Mouse (Mus musculus): ENCODE measurements at regions not wholly inside any gene's neighbourhood (a gene's known extent, or its start where the extent isn't known, plus 50 kb on each side); places are given as distances from the start of the nearest gene placed in this dataset.
A peak's percentile ranks its signal among the peaks of the same experiment; 100 is the strongest.

GRCm38 (mm10) chr15:15582300-15582880 lies 1146.2 kb upstream of the Cdh9 start (continued):
- TF ChIP-seq ZC3H11A (IDR thresholded peaks at IDR 0.05; ENCODE audit: low read depth, low read length) = 0 out of 2 replicates have a peak, but pooled peaks have one; percentile 0
- TF ChIP-seq CHD1 (IDR thresholded peaks at IDR 0.05; ENCODE audit: low read depth, low read length) = no peak

- no peak for DNase-seq (ENCODE audit: low read depth, low spot score)
- Histone ChIP-seq H3K79me2 (ENCODE audit: control insufficient read depth, insufficient read depth, low read length, poor library complexity) (no peaks in the 10 kb centered on the region), H3K4me3 (ENCODE audit: control insufficient read depth in 1 of 2, insufficient read depth in 1 of 2, low read depth in 2 of 2, low read length in 2 of 2) (no peak overlapping the region), H3K36me3 (ENCODE audit: control insufficient read depth in 1 of 2, insufficient read depth in 2 of 2, low read length in 2 of 2) (no peaks in the 10 kb centered on the region), H3K9me3 (replicated peaks; ENCODE audit: insufficient read depth, low read length) (no peaks in the 10 kb centered on the region), H3K27me3 (ENCODE audit: control insufficient read depth in 1 of 2, insufficient read depth in 2 of 2, low read length in 2 of 2) (no peaks in the 10 kb centered on the region), H3K4me1 (ENCODE audit: control insufficient read depth in 1 of 2, insufficient read depth in 2 of 2, low read length in 2 of 2) (no peaks in the 10 kb centered on the region), H3K9ac (ENCODE audit: control insufficient read depth, low read depth, low read length, poor library complexity, severe bottlenecking) (no peak overlapping the region), H3K27ac (ENCODE audit: control insufficient read depth, low read depth, low read length) (no peak overlapping the region)
- TF ChIP-seq BHLHE40 (IDR thresholded peaks at IDR 0.05; ENCODE audit: borderline replicate concordance, low read depth, low read length) = no peak
- TF ChIP-seq ELF1 (IDR thresholded peaks at IDR 0.05; ENCODE audit: low read depth, low read length) = no peak
- no peak for TF ChIP-seq MYC (IDR thresholded peaks at IDR 0.05; ENCODE audit: low read depth, low read length)
- no peak for TF ChIP-seq NRF1 (IDR thresholded peaks at IDR 0.05; ENCODE audit: insufficient read depth, low read depth, low read length, poor library complexity, severe bottlenecking)
- TF ChIP-seq RAD21 (IDR thresholded peaks at IDR 0.05; ENCODE audit: low read depth, low read length) = no peak
- TF ChIP-seq TBP (IDR thresholded peaks at IDR 0.05; ENCODE audit: low read depth, low read length) = no peak
- no peak for TF ChIP-seq SIN3A (IDR thresholded peaks at IDR 0.05; ENCODE audit: low read length)
- TF ChIP-seq USF2 (IDR thresholded peaks at IDR 0.05; ENCODE audit: borderline replicate concordance in 1 of 2, insufficient read depth in 1 of 2, low read depth in 1 of 2, low read length in 2 of 2) = no peak
- TF ChIP-seq CHD1 (IDR thresholded peaks at IDR 0.05; ENCODE audit: low read depth, low read length) = no peak
- no peak for TF ChIP-seq MYB (IDR thresholded peaks at IDR 0.05; ENCODE audit: low read depth, low read length)
- TF ChIP-seq GATA1 (IDR thresholded peaks at IDR 0.05; ENCODE audit: low read depth, low read length) = no peak
- TF ChIP-seq RCOR1 (IDR thresholded peaks at IDR 0.05; ENCODE audit: low read depth, low read length) = no peak
Observed at GRCm38 (mm10) chr15:15617976-15618375, 1110.6 kb upstream of the Cdh9 start.

- Histone ChIP-seq H3K9ac (ENCODE audit: control insufficient read depth, low read depth, low read length, poor library complexity, severe bottlenecking) (no peak overlapping the region), H3K27me3 (ENCODE audit: control insufficient read depth in 1 of 2, insufficient read depth in 2 of 2, low read length in 2 of 2) (no peaks in the 10 kb centered on the region), H3K4me1 (ENCODE audit: control insufficient read depth in 1 of 2, insufficient read depth in 2 of 2, low read length in 2 of 2) (no peaks in the 10 kb centered on the region), H3K9me3 (replicated peaks; ENCODE audit: insufficient read depth, low read length) (no peaks in the 10 kb centered on the region), H3K4me3 (ENCODE audit: control insufficient read depth in 1 of 2, insufficient read depth in 1 of 2, low read depth in 2 of 2, low read length in 2 of 2) (no peak overlapping the region), H3K27ac (ENCODE audit: control insufficient read depth, low read depth, low read length) (no peak overlapping the region), H3K79me2 (ENCODE audit: control insufficient read depth, insufficient read depth, low read length, poor library complexity) (no peaks in the 10 kb centered on the region), H3K36me3 (ENCODE audit: control insufficient read depth in 1 of 2, insufficient read depth in 2 of 2, low read length in 2 of 2) (no peaks in the 10 kb centered on the region)
- no peak for DNase-seq (ENCODE audit: low read depth, low spot score)
- no peak for TF ChIP-seq TCF12 (IDR thresholded peaks at IDR 0.05; ENCODE audit: low read depth, low read length)
- TF ChIP-seq MAZ (IDR thresholded peaks at IDR 0.05; ENCODE audit: low read depth, low read length) = no peak
Observed at GRCm38 (mm10) chr15:15629304-15629703, 1099.3 kb upstream of the Cdh9 start.
